Mouse (Mus musculus): ENCODE results near the gene Arhgef3. TPM values are rescaled to one million over a fixed set of nuclear protein-coding genes. Genes with fewer than 3 reads are reported as not detected.
A peak's percentile ranks its signal among the peaks of the same experiment; 100 is the strongest.

The Arhgef3 gene
- polyA plus RNA-seq, 1 experiment, result 17.0 TPM

DNA sequence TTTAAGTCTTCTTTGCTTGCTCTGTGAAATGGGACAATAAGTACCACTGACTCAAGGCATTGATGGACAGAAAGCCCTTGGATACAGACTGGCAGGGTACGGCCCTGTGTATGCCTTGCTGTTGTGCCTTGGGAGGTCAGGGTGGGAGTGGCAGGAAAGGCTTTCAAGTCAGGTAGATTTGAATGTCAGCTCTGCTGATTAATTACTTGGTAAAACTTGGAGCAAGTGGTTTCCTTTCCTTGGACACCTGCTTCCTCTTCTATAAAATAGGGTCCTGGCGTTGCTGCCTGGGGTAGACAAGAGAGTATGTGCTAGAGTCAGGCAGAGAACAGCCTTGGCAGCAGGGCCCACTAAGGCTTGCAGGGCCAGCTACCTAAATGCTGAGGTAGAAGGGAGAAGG is 233.4 kb downstream of the Arhgef3 start:
- 55% methylated on average over 2 of the region's 2 CpGs for WGBS
- peaks cover 27% of the 10 kb centered on the region for H3K4me1 ChIP-seq (replicated peaks; ENCODE audit: control insufficient read depth, insufficient read depth, low read length)
- DNase-seq, result no peak
- H3K4me3 ChIP-seq (ENCODE audit: control insufficient read depth, insufficient read depth, low read length), result no peak overlapping the region
- H3K27ac ChIP-seq (ENCODE audit: control insufficient read depth, insufficient read depth, low read length), result no peak overlapping the region
- no peaks in the 10 kb centered on the region for H3K36me3 ChIP-seq (ENCODE audit: control insufficient read depth, insufficient read depth, low read length)
- TF ChIP-seq CTCF (IDR thresholded peaks at IDR 0.05; ENCODE audit: borderline replicate concordance, control insufficient read depth, extremely low read depth, insufficient read depth, low read length, poor library complexity), result no peak
- no peak for TF ChIP-seq POLR2A (IDR thresholded peaks at IDR 0.05; ENCODE audit: control insufficient read depth, extremely low read depth, insufficient read depth, low read length, poor library complexity)
- no peaks in the 10 kb centered on the region for H3K27me3 ChIP-seq (ENCODE audit: control insufficient read depth, insufficient read depth, low read length)

DNA sequence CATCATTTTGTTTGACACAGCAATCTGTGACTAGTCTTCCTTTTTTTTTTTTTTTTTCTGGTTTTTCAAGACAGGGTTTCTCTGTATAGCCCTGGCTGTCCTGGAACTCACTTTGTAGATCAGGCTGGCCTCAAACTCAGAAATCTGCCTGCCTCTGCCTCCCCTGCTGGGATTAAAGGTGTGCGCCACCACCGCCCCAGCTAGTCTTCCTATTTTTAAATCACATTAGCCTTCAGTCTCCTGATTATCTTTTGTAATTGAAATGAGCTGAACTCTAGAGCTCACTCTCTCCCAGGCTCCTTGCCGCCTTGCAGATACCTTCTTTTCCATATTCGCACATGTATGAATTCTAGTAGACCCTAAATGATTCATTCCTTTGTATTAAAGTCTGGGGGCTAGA is 234.0 kb downstream of the Arhgef3 start:
- Histone ChIP-seq H3K4me1 (replicated peaks; ENCODE audit: control insufficient read depth, insufficient read depth, low read length) (peaks cover 28% of the 10 kb centered on the region), H3K36me3 (ENCODE audit: control insufficient read depth, insufficient read depth, low read length) (no peaks in the 10 kb centered on the region), H3K27ac (ENCODE audit: control insufficient read depth, insufficient read depth, low read length) (no peak overlapping the region), H3K4me3 (ENCODE audit: control insufficient read depth, insufficient read depth, low read length) (no peak overlapping the region), H3K27me3 (ENCODE audit: control insufficient read depth, insufficient read depth, low read length) (no peaks in the 10 kb centered on the region)
- TF ChIP-seq CTCF (IDR thresholded peaks at IDR 0.05; ENCODE audit: borderline replicate concordance, control insufficient read depth, extremely low read depth, insufficient read depth, low read length, poor library complexity) (no peak), POLR2A (IDR thresholded peaks at IDR 0.05; ENCODE audit: control insufficient read depth, extremely low read depth, insufficient read depth, low read length, poor library complexity) (no peak)
- over 99% methylated on average over 4 of the region's 4 CpGs for WGBS
- DNase-seq, result no peak

DNA sequence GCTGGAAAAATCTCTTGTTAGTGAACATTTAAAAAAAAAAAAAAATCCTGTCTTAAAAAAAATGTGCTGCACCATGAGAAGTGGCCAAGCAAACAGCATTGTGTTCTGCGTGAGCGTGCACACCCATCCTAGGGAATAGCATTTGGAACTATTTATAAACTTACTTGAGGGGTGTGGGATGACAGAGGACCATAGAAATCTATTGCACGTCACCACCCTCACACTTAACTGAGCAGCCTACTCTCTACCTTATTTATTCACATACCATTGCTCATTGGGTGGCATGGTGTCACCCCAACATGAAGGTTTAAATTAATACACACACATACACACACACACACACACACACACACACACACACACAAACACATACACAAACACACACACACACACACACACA is 234.4 kb downstream of the Arhgef3 start:
- no peaks in the 10 kb centered on the region for H3K27me3 ChIP-seq (ENCODE audit: control insufficient read depth, insufficient read depth, low read length)
- TF ChIP-seq CTCF (IDR thresholded peaks at IDR 0.05; ENCODE audit: borderline replicate concordance, control insufficient read depth, extremely low read depth, insufficient read depth, low read length, poor library complexity), result no peak
- TF ChIP-seq POLR2A (IDR thresholded peaks at IDR 0.05; ENCODE audit: control insufficient read depth, extremely low read depth, insufficient read depth, low read length, poor library complexity), result no peak
- no peak overlapping the region for H3K4me3 ChIP-seq (ENCODE audit: control insufficient read depth, insufficient read depth, low read length)
- H3K27ac ChIP-seq (ENCODE audit: control insufficient read depth, insufficient read depth, low read length), result no peak overlapping the region
- H3K4me1 ChIP-seq (replicated peaks; ENCODE audit: control insufficient read depth, insufficient read depth, low read length), result peaks cover 32% of the 10 kb centered on the region
- WGBS, result 99% methylated on average over 3 of the region's 3 CpGs
- DNase-seq, result no peak
- H3K36me3 ChIP-seq (ENCODE audit: control insufficient read depth, insufficient read depth, low read length), result no peaks in the 10 kb centered on the region

GRCm38 (mm10) chr14:27349828-27350729 is 235.4 kb downstream of the Arhgef3 start:
- DNase-seq, result no peak
- H3K27ac ChIP-seq (ENCODE audit: control insufficient read depth, insufficient read depth, low read length), result peak overlapping the region; percentile 13; the same call in 1 of the 2 replicates
- H3K27me3 ChIP-seq (ENCODE audit: control insufficient read depth, insufficient read depth, low read length), result no peaks in the 10 kb centered on the region
- 92% methylated on average over 17 of the region's 17 CpGs for WGBS
- H3K4me1 ChIP-seq (replicated peaks; ENCODE audit: control insufficient read depth, insufficient read depth, low read length), result peaks cover 31% of the 10 kb centered on the region
- H3K36me3 ChIP-seq (ENCODE audit: control insufficient read depth, insufficient read depth, low read length), result no peaks in the 10 kb centered on the region
- no peak overlapping the region for H3K4me3 ChIP-seq (ENCODE audit: control insufficient read depth, insufficient read depth, low read length)
- TF ChIP-seq POLR2A (IDR thresholded peaks at IDR 0.05; ENCODE audit: control insufficient read depth, extremely low read depth, insufficient read depth, low read length, poor library complexity) (no peak), CTCF (IDR thresholded peaks at IDR 0.05; ENCODE audit: borderline replicate concordance, control insufficient read depth, extremely low read depth, insufficient read depth, low read length, poor library complexity) (no peak)

DNA sequence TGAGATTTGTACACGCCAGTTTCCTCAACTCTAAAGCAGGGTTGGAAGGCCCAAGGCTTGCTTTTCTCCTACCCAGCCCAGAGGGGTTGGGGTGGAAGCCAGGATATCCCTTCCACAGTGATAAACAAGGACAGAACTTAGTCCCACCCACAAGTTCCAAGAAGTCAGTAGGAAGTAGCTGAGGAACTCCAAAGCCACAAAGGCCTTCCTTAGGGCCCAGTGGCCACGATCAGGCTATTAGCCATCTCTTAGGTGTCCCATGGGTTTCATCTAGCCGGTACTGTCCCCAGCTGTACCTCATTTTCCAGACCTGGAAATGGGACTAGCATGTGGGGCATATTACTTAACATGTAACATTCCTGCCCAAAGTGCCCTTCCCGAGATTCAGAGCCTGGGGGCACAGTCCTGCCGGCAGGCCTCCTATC is 236.4 kb downstream of the Arhgef3 start:
- peak overlapping the region; percentile 88 for H3K27ac ChIP-seq (ENCODE audit: control insufficient read depth, insufficient read depth, low read length)
- H3K4me1 ChIP-seq (replicated peaks; ENCODE audit: control insufficient read depth, insufficient read depth, low read length), result peaks cover 33% of the 10 kb centered on the region
- no peaks in the 10 kb centered on the region for H3K27me3 ChIP-seq (ENCODE audit: control insufficient read depth, insufficient read depth, low read length)
- no peak for TF ChIP-seq POLR2A (IDR thresholded peaks at IDR 0.05; ENCODE audit: control insufficient read depth, extremely low read depth, insufficient read depth, low read length, poor library complexity)
- TF ChIP-seq CTCF (IDR thresholded peaks at IDR 0.05; ENCODE audit: borderline replicate concordance, control insufficient read depth, extremely low read depth, insufficient read depth, low read length, poor library complexity), result no peak
- no peak for DNase-seq
- no peak overlapping the region for H3K4me3 ChIP-seq (ENCODE audit: control insufficient read depth, insufficient read depth, low read length)
- H3K36me3 ChIP-seq (ENCODE audit: control insufficient read depth, insufficient read depth, low read length), result no peaks in the 10 kb centered on the region
- 24% methylated on average over 5 of the region's 5 CpGs for WGBS

DNA sequence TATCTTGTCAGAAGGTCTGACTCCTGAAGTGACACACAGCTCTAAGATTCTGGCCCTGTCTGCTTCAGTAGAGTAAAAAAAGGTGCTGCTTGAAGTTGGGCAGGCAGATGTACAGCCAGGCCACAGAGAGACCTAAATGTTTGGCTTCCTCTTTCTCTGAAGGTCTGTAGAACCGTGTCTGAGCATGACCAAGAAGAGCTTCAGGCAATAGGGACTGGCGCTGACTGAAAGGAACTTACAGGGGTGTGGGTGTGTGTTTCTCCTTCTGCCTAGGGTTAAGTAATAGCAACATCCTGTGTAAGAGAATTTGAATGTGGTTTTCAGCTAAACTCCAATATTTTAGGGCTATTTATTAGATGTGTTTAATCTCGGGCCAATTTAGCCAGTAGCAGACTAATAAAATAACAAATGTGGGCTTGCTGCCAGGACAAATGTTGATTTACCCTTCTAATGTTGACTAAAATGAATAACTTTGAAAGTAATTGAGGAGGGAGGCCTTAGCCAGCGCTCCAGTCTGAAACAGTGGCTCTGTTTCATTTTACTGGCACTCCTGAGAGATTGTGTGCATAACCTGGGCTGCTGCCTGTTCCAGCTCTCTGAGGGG is 236.9 kb downstream of the Arhgef3 start:
- no peak for TF ChIP-seq POLR2A (IDR thresholded peaks at IDR 0.05; ENCODE audit: control insufficient read depth, extremely low read depth, insufficient read depth, low read length, poor library complexity)
- TF ChIP-seq CTCF (IDR thresholded peaks at IDR 0.05; ENCODE audit: borderline replicate concordance, control insufficient read depth, extremely low read depth, insufficient read depth, low read length, poor library complexity), result no peak
- Histone ChIP-seq H3K27me3 (ENCODE audit: control insufficient read depth, insufficient read depth, low read length) (no peaks in the 10 kb centered on the region), H3K27ac (ENCODE audit: control insufficient read depth, insufficient read depth, low read length) (peak overlapping the region; percentile 88), H3K4me1 (replicated peaks; ENCODE audit: control insufficient read depth, insufficient read depth, low read length) (peaks cover 35% of the 10 kb centered on the region), H3K36me3 (ENCODE audit: control insufficient read depth, insufficient read depth, low read length) (no peaks in the 10 kb centered on the region), H3K4me3 (ENCODE audit: control insufficient read depth, insufficient read depth, low read length) (no peak overlapping the region)
- WGBS, result 20% methylated on average over 4 of the region's 4 CpGs
- DNase-seq, result peak; percentile 37

Data from thymus, adult 2 months (tissue).